Mouse (Mus musculus): ENCODE measurements at regions not wholly inside any gene's neighbourhood (a gene's known extent, or its start where the extent isn't known, plus 50 kb on each side); places are given as distances from the start of the nearest gene placed in this dataset.

GRCm38 (mm10) chr2:115399107-115399740 lies 182.3 kb upstream of the BC052040 start:
- Histone ChIP-seq H3K4me2 (ENCODE audit: low read depth, low read length, severe bottlenecking) (no peak overlapping the region), H3K9me3 (ENCODE audit: control insufficient read depth, low read length) (no peaks in the 10 kb centered on the region), H3K27me3 (ENCODE audit: control insufficient read depth, insufficient read depth, low read length) (no peaks in the 10 kb centered on the region), H3K36me3 (ENCODE audit: control insufficient read depth, insufficient read depth, low read length) (no peaks in the 10 kb centered on the region), H3K4me1 (replicated peaks; ENCODE audit: control insufficient read depth, insufficient read depth, low read length) (no peaks in the 10 kb centered on the region), H3K27ac (ENCODE audit: low read depth, low read length) (no peak overlapping the region), H3K9ac (ENCODE audit: low read length) (no peak overlapping the region), H3K4me3 (ENCODE audit: low read depth, low read length) (no peak overlapping the region)
- 85% methylated on average over 6 of the region's 6 CpGs for WGBS
- no peak for DNase-seq (ENCODE audit: low spot score)
- ATAC-seq (replicated peaks; ENCODE audit: low FRiP score), result no peak

DNA sequence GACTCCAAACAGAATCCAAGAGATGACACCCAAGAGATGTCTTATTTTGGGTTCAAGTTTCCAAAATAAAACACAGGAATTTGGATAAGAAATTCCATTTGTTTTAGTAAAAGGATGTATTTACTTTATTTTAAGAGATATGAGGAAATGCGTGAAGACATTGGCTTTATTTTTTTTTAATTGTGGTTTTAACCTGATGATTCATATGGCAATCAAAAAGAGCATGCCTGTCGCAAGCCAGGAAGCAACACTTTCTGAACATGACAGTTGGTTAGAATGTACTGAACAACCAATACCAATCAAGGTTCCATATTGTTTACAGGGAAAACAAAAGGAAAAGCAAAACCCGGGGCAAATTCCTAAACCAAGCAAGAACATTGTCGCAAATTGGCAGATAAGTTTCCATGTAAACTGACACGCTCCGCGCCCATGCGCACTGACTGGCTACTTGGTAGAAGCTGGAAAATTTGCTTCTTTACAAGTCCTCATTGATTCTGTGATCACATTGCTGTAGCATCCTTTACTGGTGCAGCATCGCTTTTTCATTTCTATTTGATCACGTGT lies 181.4 kb upstream of the BC052040 start:
- Histone ChIP-seq H3K9ac (ENCODE audit: low read length) (no peak overlapping the region), H3K4me1 (replicated peaks; ENCODE audit: control insufficient read depth, insufficient read depth, low read length) (no peaks in the 10 kb centered on the region), H3K4me2 (ENCODE audit: low read depth, low read length, severe bottlenecking) (no peak overlapping the region), H3K36me3 (ENCODE audit: control insufficient read depth, insufficient read depth, low read length) (no peaks in the 10 kb centered on the region), H3K4me3 (ENCODE audit: low read depth, low read length) (no peak overlapping the region), H3K9me3 (ENCODE audit: control insufficient read depth, low read length) (no peaks in the 10 kb centered on the region), H3K27ac (ENCODE audit: low read depth, low read length) (no peak overlapping the region), H3K27me3 (ENCODE audit: control insufficient read depth, insufficient read depth, low read length) (no peaks in the 10 kb centered on the region)
- no peak for DNase-seq (ENCODE audit: low spot score)
- ATAC-seq (replicated peaks; ENCODE audit: low FRiP score), result no peak
- 96% methylated on average over 10 of the region's 10 CpGs for WGBS

DNA sequence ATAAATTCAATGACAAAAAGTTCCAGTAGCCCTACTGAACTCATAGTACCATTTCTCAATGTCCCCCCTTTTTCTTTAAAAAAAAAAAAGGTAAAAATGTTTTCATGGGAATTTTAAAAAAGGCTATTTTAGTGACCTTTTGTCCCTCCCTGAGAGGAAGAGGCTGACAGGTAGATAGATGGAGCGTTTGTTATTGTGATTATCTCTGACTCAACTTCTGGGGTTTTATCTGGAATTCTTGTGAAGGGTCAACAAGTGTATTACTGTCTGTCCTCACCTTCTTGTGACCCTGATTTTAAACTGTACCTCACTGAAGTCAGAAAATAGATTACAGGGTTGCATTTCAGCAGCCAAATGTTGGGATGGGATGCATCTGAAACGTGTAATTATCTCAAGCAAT lies 179.3 kb upstream of the BC052040 start:
- Histone ChIP-seq H3K36me3 (ENCODE audit: control insufficient read depth, insufficient read depth, low read length) (no peaks in the 10 kb centered on the region), H3K4me3 (ENCODE audit: low read depth, low read length) (no peak overlapping the region), H3K27me3 (ENCODE audit: control insufficient read depth, insufficient read depth, low read length) (no peaks in the 10 kb centered on the region), H3K9ac (ENCODE audit: low read length) (no peak overlapping the region), H3K4me2 (ENCODE audit: low read depth, low read length, severe bottlenecking) (no peak overlapping the region), H3K27ac (ENCODE audit: low read depth, low read length) (no peak overlapping the region), H3K9me3 (ENCODE audit: control insufficient read depth, low read length) (no peaks in the 10 kb centered on the region), H3K4me1 (replicated peaks; ENCODE audit: control insufficient read depth, insufficient read depth, low read length) (no peaks in the 10 kb centered on the region)
- WGBS, result 80% methylated on average over 2 of the region's 2 CpGs
- ATAC-seq (replicated peaks; ENCODE audit: low FRiP score) (no peak), DNase-seq (ENCODE audit: low spot score) (no peak)

- H3K4me3 ChIP-seq (ENCODE audit: low read depth, low read length), result no peak overlapping the region
- H3K4me1 ChIP-seq (replicated peaks; ENCODE audit: control insufficient read depth, insufficient read depth, low read length), result no peaks in the 10 kb centered on the region
- WGBS, result 76% methylated on average over 2 of the region's 2 CpGs
- no peak overlapping the region for H3K9ac ChIP-seq (ENCODE audit: low read length)
- no peaks in the 10 kb centered on the region for H3K36me3 ChIP-seq (ENCODE audit: control insufficient read depth, insufficient read depth, low read length)
- H3K9me3 ChIP-seq (ENCODE audit: control insufficient read depth, low read length), result no peaks in the 10 kb centered on the region
- no peak overlapping the region for H3K4me2 ChIP-seq (ENCODE audit: low read depth, low read length, severe bottlenecking)
- no peak overlapping the region for H3K27ac ChIP-seq (ENCODE audit: low read depth, low read length)
- no peaks in the 10 kb centered on the region for H3K27me3 ChIP-seq (ENCODE audit: control insufficient read depth, insufficient read depth, low read length)
- DNase-seq (ENCODE audit: low spot score), result no peak
- ATAC-seq (replicated peaks; ENCODE audit: low FRiP score), result no peak
These were observed 149.0 kb upstream of the BC052040 start for GRCm38 (mm10) chr2:115432476-115432875.

DNA sequence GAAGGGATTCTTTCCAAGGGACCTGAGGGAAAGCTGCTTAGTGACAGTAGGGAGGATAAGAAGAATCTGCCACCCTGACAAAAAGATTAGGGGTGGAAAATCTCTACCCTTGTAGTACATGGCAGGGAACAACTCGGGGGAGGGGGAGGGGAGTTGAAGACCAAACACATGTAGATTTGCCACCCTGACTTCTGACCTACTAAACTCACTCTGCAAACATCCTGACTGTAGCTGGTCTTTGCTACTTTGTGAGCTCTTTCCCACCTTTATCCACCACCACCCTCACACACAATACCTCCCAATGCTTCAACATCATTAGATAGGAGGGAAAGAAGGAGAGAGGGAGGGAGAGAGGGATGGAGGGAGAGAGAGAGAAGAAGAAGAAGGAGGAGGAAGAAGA lies 140.4 kb upstream of the BC052040 start:
- H3K27me3 ChIP-seq (ENCODE audit: control insufficient read depth, insufficient read depth, low read length), result no peaks in the 10 kb centered on the region
- no peak overlapping the region for H3K4me2 ChIP-seq (ENCODE audit: low read depth, low read length, severe bottlenecking)
- no peak overlapping the region for H3K27ac ChIP-seq (ENCODE audit: low read depth, low read length)
- H3K4me3 ChIP-seq (ENCODE audit: low read depth, low read length), result no peak overlapping the region
- no peaks in the 10 kb centered on the region for H3K4me1 ChIP-seq (replicated peaks; ENCODE audit: control insufficient read depth, insufficient read depth, low read length)
- DNase-seq (ENCODE audit: low spot score), result no peak
- WGBS, result 14% methylated on average over 1 of the region's 1 CpGs
- no peaks in the 10 kb centered on the region for H3K36me3 ChIP-seq (ENCODE audit: control insufficient read depth, insufficient read depth, low read length)
- ATAC-seq (replicated peaks; ENCODE audit: low FRiP score), result no peak
- no peaks in the 10 kb centered on the region for H3K9me3 ChIP-seq (ENCODE audit: control insufficient read depth, low read length)
- no peak overlapping the region for H3K9ac ChIP-seq (ENCODE audit: low read length)

- no peak overlapping the region for H3K9ac ChIP-seq (ENCODE audit: low read length)
- no peaks in the 10 kb centered on the region for H3K27me3 ChIP-seq (ENCODE audit: control insufficient read depth, insufficient read depth, low read length)
- DNase-seq (ENCODE audit: low spot score) (no peak), ATAC-seq (replicated peaks; ENCODE audit: low FRiP score) (no peak)
- H3K36me3 ChIP-seq (ENCODE audit: control insufficient read depth, insufficient read depth, low read length), result no peaks in the 10 kb centered on the region
- H3K4me3 ChIP-seq (ENCODE audit: low read depth, low read length), result no peak overlapping the region
- no peak overlapping the region for H3K4me2 ChIP-seq (ENCODE audit: low read depth, low read length, severe bottlenecking)
- 91% methylated on average over 6 of the region's 6 CpGs for WGBS
- H3K27ac ChIP-seq (ENCODE audit: low read depth, low read length), result no peak overlapping the region
- no peaks in the 10 kb centered on the region for H3K4me1 ChIP-seq (replicated peaks; ENCODE audit: control insufficient read depth, insufficient read depth, low read length)
- H3K9me3 ChIP-seq (ENCODE audit: control insufficient read depth, low read length), result no peaks in the 10 kb centered on the region
These were observed 131.6 kb upstream of the BC052040 start for GRCm38 (mm10) chr2:115449783-115450483.

GRCm38 (mm10) chr2:115455593-115455992 lies 125.9 kb upstream of the BC052040 start:
- peaks cover 3% of the 10 kb centered on the region; the same call in 1 of the 2 replicates for H3K4me1 ChIP-seq (replicated peaks; ENCODE audit: control insufficient read depth, insufficient read depth, low read length)
- H3K27ac ChIP-seq (ENCODE audit: low read depth, low read length), result no peak overlapping the region; the same call in 1 of the 2 replicates
- H3K36me3 ChIP-seq (ENCODE audit: control insufficient read depth, insufficient read depth, low read length), result no peaks in the 10 kb centered on the region
- H3K4me2 ChIP-seq (ENCODE audit: low read depth, low read length, severe bottlenecking), result no peak overlapping the region
- H3K9me3 ChIP-seq (ENCODE audit: control insufficient read depth, low read length), result no peaks in the 10 kb centered on the region
- DNase-seq (ENCODE audit: low spot score) (no peak), ATAC-seq (replicated peaks; ENCODE audit: low FRiP score) (peak; percentile 37; the same call in 1 of the 2 replicates)
- no peak overlapping the region for H3K4me3 ChIP-seq (ENCODE audit: low read depth, low read length)
- H3K27me3 ChIP-seq (ENCODE audit: control insufficient read depth, insufficient read depth, low read length), result no peaks in the 10 kb centered on the region
- no peak overlapping the region for H3K9ac ChIP-seq (ENCODE audit: low read length)
- 23% methylated on average over 6 of the region's 6 CpGs for WGBS

DNA sequence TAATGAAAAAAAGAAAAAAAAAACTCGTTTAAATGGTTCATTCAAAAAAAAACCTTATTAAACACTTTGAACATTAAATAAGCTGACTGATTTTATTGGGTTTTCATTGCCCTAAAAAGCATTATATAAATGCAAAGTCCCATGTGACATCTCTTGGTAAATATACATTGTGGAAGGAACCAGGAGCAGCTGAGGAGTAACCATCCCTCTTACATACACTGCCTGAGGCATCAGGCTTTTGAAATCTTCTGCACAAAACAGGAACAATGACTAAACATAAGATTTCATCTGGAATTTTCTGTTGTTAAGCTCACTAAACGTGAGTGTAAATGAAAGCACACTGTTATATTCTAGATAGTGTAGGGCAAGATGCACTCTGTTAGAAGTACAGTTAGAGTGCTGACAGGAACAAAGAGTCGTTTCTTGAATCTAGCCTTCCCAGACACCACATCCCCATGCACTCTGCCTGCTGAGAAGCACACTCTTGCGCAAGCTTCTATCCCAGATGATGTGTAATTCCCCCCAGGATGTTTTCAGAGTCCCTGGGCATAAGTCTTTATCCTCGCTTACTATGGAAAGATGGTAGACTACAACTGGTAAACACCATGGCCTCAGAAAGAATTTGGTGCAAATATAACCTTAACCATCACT lies 125.0 kb upstream of the BC052040 start:
- DNase-seq (ENCODE audit: low spot score) (no peak), ATAC-seq (replicated peaks; ENCODE audit: low FRiP score) (0 out of 2 replicates have a peak, but pooled peaks have one; percentile 31)
- Histone ChIP-seq H3K27me3 (ENCODE audit: control insufficient read depth, insufficient read depth, low read length) (no peaks in the 10 kb centered on the region), H3K9ac (ENCODE audit: low read length) (no peak overlapping the region), H3K9me3 (ENCODE audit: control insufficient read depth, low read length) (no peaks in the 10 kb centered on the region), H3K36me3 (ENCODE audit: control insufficient read depth, insufficient read depth, low read length) (no peaks in the 10 kb centered on the region), H3K27ac (ENCODE audit: low read depth, low read length) (peak overlapping the region; percentile 48; the same call in 1 of the 2 replicates), H3K4me2 (ENCODE audit: low read depth, low read length, severe bottlenecking) (no peak overlapping the region), H3K4me3 (ENCODE audit: low read depth, low read length) (no peak overlapping the region), H3K4me1 (replicated peaks; ENCODE audit: control insufficient read depth, insufficient read depth, low read length) (peaks cover 5% of the 10 kb centered on the region; the same call in 1 of the 2 replicates)
- WGBS, result 48% methylated on average over 5 of the region's 5 CpGs
